Mouse (Mus musculus) lung, postnatal 14 days (tissue): ENCODE results near the gene Mycs.

ENCODE experiments used
- DNase-seq: peaks from one replicate; pipeline ENCODE4 v3.0.0; 2021

The Mycs gene

DNA sequence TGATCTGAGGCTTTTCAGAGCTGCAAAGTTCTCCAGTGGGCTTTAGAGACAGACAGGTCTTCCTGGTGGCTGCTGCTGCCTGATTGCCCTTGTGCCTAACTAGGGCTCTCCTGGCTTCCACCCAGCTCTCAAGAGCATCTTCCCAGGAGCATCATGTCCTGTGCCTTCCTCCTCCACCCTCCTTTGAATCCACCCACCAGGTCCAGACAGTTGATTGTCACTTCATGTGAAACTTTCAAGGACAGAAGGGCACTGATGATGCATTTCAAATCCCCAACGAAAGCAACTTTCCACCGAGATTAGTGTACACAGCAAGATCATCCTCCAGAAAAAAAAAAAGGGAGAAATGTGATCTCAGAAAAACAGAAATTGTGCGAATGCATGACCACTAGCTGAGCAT, at the start of gene Mycs:
Gene Mycs (minus strand): TSS at position 101 of the 400 bp plus-strand sequence.
- no peak for DNase-seq

DNA sequence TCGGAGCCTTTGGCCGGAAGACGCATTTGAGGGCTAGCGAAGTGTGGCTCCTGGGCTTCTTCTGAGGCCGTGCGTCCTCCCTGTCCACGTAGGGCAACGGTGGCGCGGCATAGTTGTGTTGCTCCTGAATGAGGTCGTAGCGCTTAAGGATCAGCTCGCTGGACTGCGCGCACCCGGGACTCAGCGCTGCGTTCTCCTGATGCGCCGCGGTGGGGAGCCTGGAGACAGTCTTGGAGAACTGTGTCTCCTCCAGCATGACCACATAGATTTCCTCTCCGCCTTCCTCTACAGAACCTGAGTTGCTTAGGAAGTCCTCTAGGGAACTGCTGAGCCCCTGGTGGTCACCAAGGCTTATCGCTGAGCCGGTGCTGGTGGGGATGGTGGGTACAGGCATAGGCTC, 1.0 kb downstream of the Mycs start:
- DNase-seq, result no peak
